Mouse (Mus musculus): ENCODE data around the gene 4933407L21Rik.
"Not testable (repeated sequence)": the region's sequence is repeated elsewhere in the genome, so short reads cannot be mapped to it uniquely, and the experiment has no call there.

4933407L21Rik gene

DNA sequence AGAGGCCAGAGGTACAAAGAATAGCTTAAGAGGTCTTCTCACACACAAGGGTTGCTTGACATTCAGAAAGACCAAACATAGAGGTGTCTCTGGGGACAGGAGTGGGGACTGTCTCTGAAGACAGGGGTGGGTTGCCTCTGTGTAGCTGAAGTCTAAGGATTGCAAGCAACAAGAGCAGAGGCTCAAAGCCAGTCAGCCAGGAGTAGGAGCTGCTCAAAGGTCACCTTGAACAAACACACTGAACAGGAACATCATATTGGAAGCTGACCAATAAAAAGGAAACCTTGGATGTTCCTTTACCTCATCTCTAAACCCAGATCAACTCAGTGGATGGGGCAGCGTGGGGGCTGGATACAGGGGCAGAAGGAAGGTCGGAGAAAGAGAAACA, 31.6 kb downstream of the 4933407L21Rik start:
- DNase-seq (ENCODE audit: low spot score), result no peak

DNA sequence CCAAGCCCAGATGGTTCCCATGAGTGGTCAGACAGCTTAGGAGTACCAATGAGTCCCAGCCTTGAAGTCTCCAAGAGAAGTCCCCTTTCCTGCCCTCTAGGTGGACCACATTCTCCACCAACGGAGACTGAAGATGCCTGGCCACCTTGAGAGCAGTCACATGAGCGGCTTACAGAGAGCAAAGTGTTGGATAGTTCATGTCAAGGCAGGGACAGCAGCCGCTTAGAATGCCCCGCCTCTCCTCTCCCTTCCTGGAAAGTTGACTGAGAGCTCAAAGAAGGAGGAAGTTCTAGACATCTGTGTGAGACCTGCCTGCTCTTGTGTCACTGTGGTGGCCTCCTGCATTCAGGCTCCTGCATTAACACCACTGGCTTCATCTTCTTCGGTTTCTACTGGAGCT, 32.6 kb downstream of the 4933407L21Rik start, which contains the start of gene Gpr55:
Gene Gpr55, minus strand, starts transcription at position 135 of the 400 bp plus-strand sequence.
- no peak for DNase-seq (ENCODE audit: low spot score)

DNA sequence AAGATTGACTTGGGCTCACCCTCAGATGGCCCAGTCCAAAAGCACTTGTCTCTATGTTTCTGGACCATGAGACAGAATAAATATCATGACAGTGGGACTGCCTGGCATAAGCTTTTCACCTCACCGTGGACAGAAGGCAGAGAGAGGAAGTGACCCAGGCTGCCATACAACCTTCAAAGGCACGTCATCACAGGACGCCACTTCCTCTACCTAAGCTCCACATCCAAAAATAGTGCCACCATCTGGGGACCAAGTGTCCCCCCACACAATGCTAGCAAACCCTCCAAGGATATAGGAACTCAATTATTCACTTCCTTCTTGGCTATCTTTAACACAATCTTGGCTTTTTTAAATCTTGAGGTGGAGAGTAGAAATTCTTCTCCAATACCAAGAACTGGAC, 33.8 kb downstream of the 4933407L21Rik start:
- no peak for DNase-seq (ENCODE audit: low spot score)

DNA sequence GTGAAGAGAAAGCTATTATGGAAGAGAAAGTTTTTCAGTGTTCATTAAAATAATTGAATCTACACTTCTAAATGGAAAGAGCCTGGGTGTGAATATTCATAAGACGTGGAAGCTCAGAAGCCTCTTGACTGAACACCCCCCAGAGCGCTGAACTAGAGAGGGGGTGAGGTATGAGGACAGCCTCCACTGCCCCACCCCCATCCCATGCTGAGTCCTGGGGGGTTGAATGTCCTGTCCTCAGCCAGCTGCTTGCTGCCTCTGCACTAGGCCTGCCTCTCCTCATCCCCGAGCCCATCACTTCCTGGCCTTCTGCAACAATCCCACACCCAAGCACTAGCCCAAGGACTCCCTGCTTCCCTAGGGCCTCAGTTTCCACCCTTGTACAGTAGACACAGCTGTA, 37.6 kb downstream of the 4933407L21Rik start:
- no peak for DNase-seq (ENCODE audit: low spot score)

DNA sequence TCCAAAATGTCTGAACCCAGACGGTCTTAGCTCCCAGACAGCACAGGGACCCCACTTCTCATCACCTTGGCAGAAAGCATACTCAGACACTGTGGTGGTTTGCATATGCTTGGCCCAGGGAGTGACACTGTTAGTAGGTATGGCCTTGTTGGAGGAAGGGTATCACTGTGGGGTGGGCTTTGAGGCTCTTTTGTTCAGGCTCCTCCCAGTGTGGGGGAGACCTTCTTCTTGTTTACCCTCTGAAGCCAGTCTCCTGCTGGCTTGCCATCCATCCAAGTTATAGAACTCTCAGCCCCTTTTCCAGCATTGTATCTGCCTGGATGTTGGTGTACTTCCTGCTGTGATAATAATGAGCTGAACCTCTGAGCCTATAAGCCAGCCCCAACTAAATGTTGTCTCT, 40.8 kb downstream of the 4933407L21Rik start:
- no peak for DNase-seq (ENCODE audit: low spot score)

DNA sequence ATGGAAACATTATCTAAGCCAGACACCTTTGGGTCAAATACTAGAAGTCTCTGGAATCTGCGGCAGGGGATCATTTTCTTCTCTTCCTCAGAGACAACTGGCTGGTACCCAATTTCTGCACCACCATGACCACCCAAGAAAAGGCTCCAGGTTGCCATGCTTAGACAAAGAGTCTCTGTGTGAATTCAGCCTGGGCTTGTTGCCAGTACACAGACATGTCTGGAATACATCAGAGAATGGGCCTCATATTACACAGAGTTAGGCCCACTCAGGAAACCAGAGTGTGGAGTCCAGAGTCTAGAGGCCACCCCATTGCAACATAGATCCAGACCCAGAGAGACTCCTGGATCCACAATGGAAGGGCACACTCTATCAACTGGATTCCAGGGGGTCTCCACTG, 41.2 kb downstream of the 4933407L21Rik start:
- no peak for DNase-seq (ENCODE audit: low spot score)

DNA sequence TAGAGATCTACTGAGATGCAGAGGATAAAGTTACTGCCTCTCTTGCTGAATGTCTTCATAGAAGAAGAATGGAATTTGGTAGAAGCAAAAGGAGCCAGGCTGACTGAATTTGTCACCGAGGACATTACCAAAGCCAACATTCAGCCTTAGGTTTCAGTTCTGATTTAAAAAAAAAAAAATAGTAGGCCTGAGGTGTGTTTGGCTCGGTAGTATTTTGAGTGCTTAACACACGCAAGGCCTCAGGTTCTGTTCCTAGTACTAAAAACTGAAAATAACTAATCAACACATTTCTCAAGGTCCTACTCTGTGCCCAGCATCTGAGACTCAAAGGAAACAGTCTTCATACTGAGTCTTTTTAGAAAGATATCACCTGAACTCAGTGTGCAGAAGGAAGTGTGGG, 42.8 kb downstream of the 4933407L21Rik start:
- DNase-seq (ENCODE audit: low spot score), result no peak

DNA sequence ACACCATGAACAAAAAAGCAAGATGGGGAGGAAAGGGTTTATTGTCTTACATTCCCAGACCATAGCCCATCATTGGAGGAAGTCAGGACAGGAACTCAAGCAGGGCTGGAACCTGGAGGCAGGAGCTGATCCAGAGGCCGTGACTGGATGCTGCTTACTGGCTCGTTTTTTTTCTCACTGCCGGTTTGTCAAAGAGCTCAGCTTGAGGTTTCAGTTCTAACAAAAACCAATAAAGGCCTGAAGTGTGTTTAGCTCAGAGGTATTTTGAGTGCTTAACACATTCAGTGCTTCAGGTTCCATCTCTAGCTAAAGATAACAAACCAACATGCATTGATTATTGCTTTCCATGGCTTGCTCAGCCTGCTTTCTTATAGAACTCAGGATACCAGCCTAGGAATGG, 44.1 kb downstream of the 4933407L21Rik start:
- DNase-seq (ENCODE audit: low spot score), result no peak

DNA sequence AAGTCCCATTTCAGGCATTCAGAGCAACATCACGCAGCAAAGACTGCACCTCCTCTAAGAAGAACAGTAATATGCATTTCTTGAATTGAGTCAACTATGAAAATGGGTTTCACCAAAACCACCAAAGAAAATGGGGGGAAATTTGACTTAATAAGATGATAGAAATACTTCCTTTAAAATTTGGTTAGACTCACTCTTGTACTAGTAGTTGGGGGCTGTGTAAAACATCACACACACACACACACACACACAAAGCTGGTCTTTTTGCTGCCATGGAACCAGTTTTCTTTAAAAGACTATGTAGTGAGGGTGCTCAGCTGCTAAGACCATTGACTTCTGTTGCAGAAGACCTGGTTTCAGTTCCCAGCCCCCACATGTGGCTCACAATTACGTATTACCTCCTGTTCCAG, 45.2 kb downstream of the 4933407L21Rik start:
- no peak for DNase-seq (ENCODE audit: low spot score)

DNA sequence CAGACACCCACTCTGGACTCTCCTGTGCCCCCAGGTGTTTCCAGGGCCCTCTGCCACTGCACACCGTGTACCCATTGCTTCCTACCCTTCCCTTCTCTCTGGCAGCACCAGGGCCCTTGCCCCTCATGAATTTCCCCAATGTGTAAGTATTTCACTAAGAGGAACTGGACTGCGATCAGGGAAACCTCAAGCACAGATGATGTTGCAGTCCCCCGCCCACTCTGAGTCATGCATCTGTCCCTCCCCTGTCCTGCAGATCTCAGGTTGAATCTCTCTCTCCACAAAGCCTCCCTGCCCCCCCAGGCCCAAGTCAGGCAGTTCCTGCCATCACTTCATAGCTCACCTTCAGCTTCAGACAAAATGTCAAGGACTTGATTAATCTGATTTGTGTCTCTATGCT, 49.4 kb downstream of the 4933407L21Rik start:
- DNase-seq (ENCODE audit: low spot score), result no peak

DNA sequence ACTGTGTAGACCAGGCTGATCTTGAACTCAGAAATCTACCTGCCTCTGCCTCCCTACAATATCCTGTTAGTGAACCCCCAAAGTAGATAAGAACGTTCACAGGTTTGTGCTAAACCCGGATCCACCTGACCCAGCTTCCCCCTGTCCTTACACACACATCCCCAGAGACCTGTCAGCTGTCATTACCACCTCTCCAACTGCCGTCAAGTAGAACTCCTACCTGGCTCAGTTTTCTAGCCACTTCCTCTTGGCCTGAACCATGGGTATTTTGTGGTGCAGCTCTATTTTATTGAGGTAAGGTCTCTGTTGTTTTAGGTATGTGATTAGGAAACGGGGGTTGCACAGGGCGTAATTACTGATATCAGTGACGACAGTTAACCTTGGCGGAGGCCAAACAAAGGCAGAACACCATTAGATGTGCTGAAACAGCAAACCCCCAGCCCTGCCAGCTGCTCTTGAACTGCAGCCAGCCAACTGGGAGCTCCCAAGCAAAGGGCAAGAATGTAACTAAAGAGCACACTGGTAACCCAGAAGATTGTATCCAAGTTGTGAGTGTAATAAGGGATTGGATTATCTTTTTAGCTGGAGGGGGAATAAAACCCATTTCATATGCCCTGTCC, 53.6 kb downstream of the 4933407L21Rik start:
- DNase-seq (ENCODE audit: low spot score), result no peak

DNA sequence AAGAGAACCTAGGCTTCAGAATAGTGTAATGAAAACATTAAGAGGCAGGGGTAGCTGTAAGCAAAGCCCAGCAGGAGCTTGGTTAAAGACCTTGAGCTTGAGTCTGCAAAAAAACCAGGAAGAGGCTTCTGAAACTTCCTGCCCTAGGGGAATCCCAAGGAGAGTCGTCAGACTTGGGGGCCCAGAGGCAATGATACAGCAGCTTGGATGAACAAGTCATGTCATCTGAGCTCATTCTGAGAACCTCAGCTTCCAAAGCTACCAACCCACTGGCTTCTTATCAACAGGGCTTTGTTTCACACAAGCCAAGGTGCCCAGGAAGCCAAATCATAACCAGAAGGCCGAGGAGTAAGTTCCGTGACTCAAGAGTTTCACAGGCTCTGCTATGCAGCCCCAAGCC, 57.5 kb downstream of the 4933407L21Rik start:
- DNase-seq (ENCODE audit: low spot score), result no peak

DNA sequence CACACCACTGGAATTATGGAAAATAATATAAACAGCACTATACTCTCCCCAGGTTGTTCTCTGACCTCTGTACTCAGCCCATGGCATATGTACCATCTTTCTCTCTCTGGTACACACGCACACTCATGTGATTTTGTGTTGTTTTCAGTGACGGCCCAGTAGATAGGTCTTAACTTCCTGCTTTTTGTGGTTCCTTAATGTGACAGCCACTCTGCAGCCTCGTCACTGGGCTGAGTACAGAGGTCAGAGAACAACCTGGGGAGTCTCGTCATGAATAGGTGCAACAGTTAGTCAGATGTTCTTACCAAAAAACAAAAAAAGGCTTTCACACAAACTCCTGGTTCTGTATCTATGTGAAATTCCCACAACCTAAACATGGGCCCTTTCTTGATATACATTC, 60.1 kb downstream of the 4933407L21Rik start:
- DNase-seq (ENCODE audit: low spot score), result no peak

DNA sequence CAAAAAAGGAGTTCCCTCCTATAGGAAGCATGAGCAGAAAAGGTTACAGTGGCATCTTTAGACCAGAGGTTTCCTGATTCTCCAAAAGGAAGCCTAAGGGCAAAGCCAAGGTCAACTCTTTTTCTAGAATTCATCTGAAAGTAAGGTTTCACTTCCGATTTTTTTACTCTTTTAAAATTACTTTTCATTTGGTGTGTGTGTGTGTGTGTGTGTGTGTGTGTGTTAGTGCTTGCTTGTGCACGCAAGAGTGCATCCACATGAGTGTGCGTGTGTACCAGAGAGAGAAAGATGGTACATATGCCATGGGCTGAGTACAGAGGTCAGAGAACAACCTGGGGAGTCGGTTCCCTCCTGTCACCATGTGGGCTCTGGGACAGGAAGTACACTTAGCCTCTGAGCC, 60.6 kb downstream of the 4933407L21Rik start:
- not testable (repeated sequence) for DNase-seq (ENCODE audit: low spot score)
